Mouse (Mus musculus) ES-Bruce4 (cell line): ENCODE results near the gene Grb14.

Source experiments
- CTCF ChIP-seq: IDR thresholded peaks from one replicate; pipeline ENCODE4 v1.8.1; 2011; ENCODE audit warnings: low read depth, low read length
- POLR2A ChIP-seq: IDR thresholded peaks from one replicate; pipeline ENCODE4 v1.8.1; 2011; ENCODE audit warnings: low read length; ENCODE audit not compliant: insufficient read depth

GRCm38 (mm10) chr2:65050776-65051175 is 26.0 kb upstream of the Grb14 start:
- TF ChIP-seq POLR2A (no peak), CTCF (no peak)
